Mouse (Mus musculus) neutrophil, adult 65 days (primary cell): ENCODE data around the gene Olfr323. TPM values are rescaled to one million over a fixed set of nuclear protein-coding genes. Genes with fewer than 3 reads are reported as not detected.

Experiments
- total RNA-seq: library from RNA; stranded (reverse); gene quantifications from 2 replicates; pipeline ENCODE4 v1.2.4, GENCODE M21; 2023

Gene Olfr323
- not detected in 2 replicates for total RNA-seq

DNA sequence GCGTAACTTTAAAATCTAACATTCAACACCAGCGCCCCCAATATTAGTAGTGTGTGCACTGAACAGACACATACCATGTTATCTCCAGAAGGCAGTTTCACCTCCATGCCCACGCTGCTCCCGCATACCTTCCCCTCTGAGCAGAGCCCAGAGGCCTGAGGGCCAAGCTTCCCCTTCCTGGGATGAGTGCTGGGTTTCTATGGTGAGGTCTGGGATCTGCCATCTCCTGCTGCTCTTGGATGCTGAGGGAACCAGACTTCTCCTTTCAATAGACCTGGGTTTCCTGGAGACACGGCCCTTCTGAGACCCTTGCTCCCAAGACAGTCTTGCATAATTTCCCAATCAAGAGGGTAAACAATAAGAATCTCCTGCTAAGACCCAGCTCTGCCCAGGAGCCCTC, at the start of gene Olfr323:
Gene Olfr323 (minus strand): TSS at position 101 of the 400 bp plus-strand sequence.

DNA sequence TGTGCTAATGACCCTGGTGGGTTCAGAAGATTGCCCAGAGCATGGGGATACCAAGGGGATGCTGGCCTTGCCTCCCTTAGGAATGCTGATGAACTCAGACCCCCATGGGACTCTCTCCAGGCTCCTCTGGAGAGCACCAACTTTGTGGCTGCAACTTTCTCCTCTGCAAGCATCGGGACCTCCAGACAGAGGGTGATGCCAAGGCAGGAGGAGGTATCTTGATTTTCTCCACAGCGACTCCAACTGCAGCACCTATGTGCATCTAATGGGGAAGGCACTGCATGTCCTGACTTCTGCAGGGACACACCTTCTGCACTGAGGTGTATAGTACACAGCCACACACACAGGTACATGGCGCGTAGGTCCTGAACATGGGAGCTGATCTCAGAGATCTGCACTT, 28.3 kb upstream of the Olfr323 start, which contains the start of gene Olfr322:
Gene Olfr322 (plus strand): TSS at position 187 of the 400 bp plus-strand sequence.

DNA sequence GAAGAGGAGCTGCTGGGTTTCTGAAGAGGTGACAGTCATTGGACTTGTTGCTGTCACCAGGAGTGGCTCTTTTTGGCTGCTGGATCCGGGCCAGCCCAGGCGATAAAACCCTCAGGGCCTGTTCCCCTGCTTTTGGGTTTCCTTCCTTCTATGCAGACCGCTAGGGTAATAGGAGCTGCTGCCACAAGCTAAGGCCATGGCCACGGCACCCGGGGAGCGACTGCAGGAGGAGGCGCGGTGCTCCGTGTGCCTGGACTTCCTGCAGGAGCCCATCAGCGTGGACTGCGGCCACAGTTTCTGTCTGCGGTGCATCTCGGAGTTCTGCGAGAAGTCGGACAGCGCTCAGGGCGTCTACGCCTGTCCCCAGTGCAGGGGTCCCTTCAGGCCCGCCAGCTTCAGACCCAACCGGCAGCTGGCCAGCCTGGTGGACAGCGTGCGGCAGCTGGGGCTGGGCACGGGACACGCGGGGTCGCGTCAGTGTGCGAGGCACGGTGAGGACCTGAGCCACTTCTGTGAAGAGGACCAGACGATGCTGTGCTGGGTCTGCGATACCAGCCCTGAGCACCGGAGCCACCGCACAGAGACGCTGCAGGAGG, 10.1 kb upstream of the Olfr323 start, which contains the start of gene Trim58:
Gene Trim58 (plus strand): TSS at position 194 of the 596 bp plus-strand sequence.

DNA sequence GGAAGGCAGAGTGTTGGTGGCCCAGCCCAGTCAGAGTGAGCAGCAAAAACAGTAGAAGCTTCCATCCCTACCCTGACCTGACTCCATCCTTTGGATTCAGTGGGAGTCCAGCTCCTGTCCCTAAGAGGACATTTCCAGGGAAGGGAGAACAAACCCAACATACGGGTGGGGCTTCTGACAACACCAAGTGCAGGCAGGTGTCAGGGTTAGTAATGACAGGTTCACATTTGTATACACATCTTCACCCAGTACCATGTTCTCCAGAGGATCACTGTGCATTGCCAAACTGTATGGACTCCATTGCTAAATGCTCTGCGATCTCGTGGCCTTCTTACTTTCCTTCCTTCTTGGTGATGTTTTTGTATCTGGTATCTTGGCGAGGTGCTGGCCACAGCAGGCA, 14.3 kb downstream of the Olfr323 start, which contains the start of gene 2210407C18Rik:
Gene 2210407C18Rik (minus strand): TSS at position 101 of the 400 bp plus-strand sequence.

DNA sequence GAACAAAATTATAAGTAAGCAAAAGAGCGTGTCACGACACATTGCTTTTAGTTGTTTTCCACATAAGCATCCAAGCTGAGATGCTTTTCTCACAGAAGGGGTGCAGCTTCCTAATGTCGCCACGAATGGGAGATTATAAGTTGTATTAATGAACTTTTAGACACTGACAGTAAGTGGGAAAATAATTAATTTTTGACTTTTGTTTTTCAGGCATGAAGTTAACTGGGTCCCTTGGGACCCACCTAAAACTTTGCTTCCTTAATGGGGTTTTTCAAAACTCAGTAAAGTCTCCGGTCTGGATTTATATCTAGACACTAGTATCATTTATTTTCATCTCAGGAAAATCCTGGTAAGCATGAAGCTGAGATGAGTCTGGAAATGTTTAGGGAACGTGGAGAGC, 35.5 kb downstream of the Olfr323 start, which contains the start of gene Olfr324:
Gene Olfr324 (plus strand): TSS at position 301 of the 400 bp plus-strand sequence.

DNA sequence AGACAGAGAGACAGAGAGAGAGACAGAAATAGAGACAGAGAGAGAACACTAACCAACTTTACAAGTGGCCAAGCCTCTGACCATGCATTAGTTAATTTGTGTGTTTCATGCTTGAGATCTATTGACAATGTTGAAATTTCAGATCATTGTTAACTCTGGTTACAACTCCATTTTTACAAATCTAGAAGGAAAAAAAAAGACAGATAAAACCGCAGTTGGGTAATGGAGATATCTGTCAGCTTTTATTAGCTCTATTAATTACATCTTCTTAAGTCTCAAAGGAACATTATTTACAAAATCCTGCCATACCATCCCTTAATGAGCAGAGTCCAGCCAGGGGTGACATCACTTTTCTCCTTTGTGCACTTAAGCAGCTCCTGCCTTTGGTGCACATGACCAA, 52.9 kb downstream of the Olfr323 start, which contains the start of gene Olfr325:
Gene Olfr325 (plus strand): TSS at position 301 of the 400 bp plus-strand sequence.

Other genes with a start within 250 kb of the Olfr323 start
- gene 1810065E05Rik, start 209.4 kb downstream of the Olfr323 start, total RNA-seq, result not detected in 2 replicates
- gene Gm12253, start 197.9 kb downstream of the Olfr323 start, total RNA-seq, result not detected in 2 replicates
- not detected in 2 replicates for gene Lypd9, start 177.6 kb downstream of the Olfr323 start, total RNA-seq
- not detected in 2 replicates for gene Olfr30, start 168.2 kb downstream of the Olfr323 start, total RNA-seq
- gene Olfr332, start 137.9 kb downstream of the Olfr323 start, total RNA-seq, result not detected in 2 replicates
- not detected in 2 replicates for gene Olfr331, start 127.9 kb downstream of the Olfr323 start, total RNA-seq
- not detected in 2 replicates for gene Olfr330, start 95.7 kb downstream of the Olfr323 start, total RNA-seq
- not detected in 2 replicates for gene Olfr329-ps, start 84.1 kb downstream of the Olfr323 start, total RNA-seq
- 0.18 and 0.32 TPM in 2 replicates for gene Olfr328, start 74.9 kb downstream of the Olfr323 start, total RNA-seq
- gene Olfr224, start 59.9 kb downstream of the Olfr323 start, total RNA-seq, result not detected in 2 replicates
- gene Olfr325, start 52.8 kb downstream of the Olfr323 start, total RNA-seq, result not detected in 2 replicates
- gene Olfr324, start 35.4 kb downstream of the Olfr323 start, total RNA-seq, result not detected in 2 replicates
- gene 2210407C18Rik, start 14.4 kb downstream of the Olfr323 start, total RNA-seq, result not detected in 2 replicates
- 0.29 and 0.41 TPM in 2 replicates for gene Trim58, start 10.0 kb upstream of the Olfr323 start, total RNA-seq
- not detected in 2 replicates for gene Olfr322, start 28.3 kb upstream of the Olfr323 start, total RNA-seq
- not detected in 2 replicates for gene Olfr320, start 50.6 kb upstream of the Olfr323 start, total RNA-seq
- not detected in 2 replicates for gene Olfr319, start 68.7 kb upstream of the Olfr323 start, total RNA-seq
- gene Olfr318, start 93.5 kb upstream of the Olfr323 start, total RNA-seq, result 0.13 and 0.25 TPM in 2 replicates
- not detected in 2 replicates for gene Olfr317, start 108.7 kb upstream of the Olfr323 start, total RNA-seq
- gene Olfr316, start 122.2 kb upstream of the Olfr323 start, total RNA-seq, result not detected in 2 replicates
- gene Olfr315, start 142.7 kb upstream of the Olfr323 start, total RNA-seq, result not detected in 2 replicates
- gene Olfr314, start 152.5 kb upstream of the Olfr323 start, total RNA-seq, result not detected in 2 replicates
- not detected in 2 replicates for gene Fam183b, start 171.5 kb upstream of the Olfr323 start, total RNA-seq
- gene Olfr313, start 184.5 kb upstream of the Olfr323 start, total RNA-seq, result not detected in 2 replicates
- not detected in 2 replicates for gene Olfr312, start 198.7 kb upstream of the Olfr323 start, total RNA-seq
- gene Olfr311, start 208.8 kb upstream of the Olfr323 start, total RNA-seq, result not detected in 2 replicates
- gene Gm12258, start 216.7 kb upstream of the Olfr323 start, total RNA-seq, result 0.52 and 1.7 TPM in 2 replicates
- gene 2810021J22Rik, start 236.7 kb upstream of the Olfr323 start, total RNA-seq, result 3.0 and 3.5 TPM in 2 replicates